Mouse (Mus musculus) left cerebral cortex, postnatal 36 days (tissue): ENCODE measurements at regions not wholly inside any gene's neighbourhood (a gene's known extent, or its start where the extent isn't known, plus 50 kb on each side); places are given as distances from the start of the nearest gene placed in this dataset.

Source experiments
- DNase-seq, 2 experiments: peaks; one replicate each; pipeline ENCODE4 v3.0.0; 2021 to 2022; ENCODE audit warnings: low spot score in 2 of 2, mixed read lengths in 1 of 2
- intact Hi-C: fragments of 180-260 bp; cut with DNase I; formaldehyde crosslinking; loops from one replicate; pipeline ENCODE4 v1.15.1; 2025

DNA sequence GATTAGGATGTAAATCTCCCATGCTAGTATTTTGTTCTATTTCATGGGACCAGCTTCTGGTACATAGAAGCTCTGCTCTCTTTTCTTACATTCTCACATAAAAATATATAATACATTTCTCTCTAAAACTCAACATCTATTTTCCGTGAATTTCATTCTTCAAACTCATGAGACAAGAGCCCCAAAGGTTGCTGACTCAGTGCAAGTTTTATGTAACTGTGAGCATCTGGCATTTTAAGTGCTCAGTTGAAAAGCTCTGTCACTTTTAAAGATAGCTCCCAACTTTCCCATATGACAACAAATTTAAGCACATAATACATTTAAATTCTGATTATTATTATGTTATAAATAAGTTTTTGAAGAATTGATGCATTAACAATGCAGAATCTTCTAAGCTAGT is 268.5 kb downstream of the AW209491 start:
- intact Hi-C loops: no loop called here
- DNase-seq: no peak

DNA sequence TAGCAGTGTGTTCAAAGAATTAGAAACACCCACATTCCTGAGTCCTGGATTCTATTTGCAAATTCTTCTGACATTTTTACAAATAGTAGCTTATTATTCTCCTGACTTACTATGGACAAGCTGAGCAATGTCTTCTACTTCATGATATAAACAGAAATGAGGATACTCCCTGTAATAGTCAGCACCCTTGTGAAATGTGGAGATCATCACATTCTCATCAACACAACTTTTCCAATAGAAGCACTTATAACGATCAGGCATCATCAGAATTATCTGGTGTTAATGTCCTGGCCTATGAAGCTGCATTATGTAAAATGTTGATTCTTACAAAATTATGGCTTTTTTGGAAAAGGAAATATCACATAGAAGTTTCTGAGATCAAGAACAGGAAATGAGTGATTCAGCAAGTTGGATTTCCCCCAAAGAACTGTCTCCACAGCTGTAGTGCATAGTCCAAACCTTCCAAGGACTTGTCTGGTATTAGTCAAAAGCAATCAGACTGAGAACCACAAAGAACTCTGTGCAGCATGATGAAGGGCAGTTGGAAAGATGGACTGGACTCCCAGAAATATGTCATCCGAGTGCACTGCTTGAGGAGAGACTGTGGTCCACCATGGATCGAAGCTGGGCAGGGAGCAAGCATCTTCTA is 300.3 kb downstream of the AW209491 start:
- intact Hi-C loops: no loop called here
- no peak for DNase-seq

DNA sequence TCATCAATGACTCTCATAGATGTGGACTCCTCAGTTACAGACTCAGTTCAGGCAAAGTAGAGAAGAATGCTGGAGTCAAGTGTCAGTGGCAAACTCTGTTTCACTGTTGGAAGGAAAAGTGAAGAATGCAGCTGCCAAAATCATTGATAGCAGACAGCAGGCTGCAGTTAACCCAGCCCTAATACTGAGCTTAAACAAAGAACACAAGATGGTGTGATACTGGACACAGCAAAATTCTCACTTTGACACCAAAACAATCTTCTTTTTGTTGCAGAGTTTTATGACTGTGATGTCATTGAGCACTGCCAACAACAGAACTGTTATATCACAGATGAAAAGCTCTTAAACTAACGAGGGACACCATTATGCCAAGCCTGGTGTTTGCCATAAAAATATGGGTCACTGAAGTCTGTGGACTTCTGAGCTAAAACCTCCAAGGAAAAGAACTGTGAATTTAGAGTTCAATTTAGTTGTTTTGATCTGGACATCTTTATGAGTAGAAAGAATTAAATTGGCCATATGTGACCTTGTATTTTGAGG is 336.3 kb downstream of the AW209491 start:
- DNase-seq: no peak
- intact Hi-C loops: no loop called here

DNA sequence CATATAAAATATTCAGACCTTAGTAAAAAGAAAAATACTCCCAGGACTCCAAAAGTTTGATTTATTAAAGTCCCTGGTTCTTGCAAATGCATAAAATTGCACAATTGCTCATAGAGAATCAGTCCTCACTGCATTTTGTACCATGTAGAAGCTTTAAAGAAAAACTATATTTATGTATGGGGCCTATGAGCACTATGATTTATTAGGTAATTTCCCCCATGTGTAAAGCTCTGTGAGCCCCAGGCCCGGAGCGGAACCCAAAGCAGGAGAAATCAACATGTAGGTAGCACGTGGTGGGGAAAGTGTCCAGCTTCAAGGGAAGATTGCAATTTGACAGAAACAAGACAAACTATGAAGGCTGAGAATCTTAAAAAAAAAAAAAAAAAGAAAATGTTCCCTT is 372.7 kb downstream of the AW209491 start:
- no peak for DNase-seq
- intact Hi-C loops: no loop called here

DNA sequence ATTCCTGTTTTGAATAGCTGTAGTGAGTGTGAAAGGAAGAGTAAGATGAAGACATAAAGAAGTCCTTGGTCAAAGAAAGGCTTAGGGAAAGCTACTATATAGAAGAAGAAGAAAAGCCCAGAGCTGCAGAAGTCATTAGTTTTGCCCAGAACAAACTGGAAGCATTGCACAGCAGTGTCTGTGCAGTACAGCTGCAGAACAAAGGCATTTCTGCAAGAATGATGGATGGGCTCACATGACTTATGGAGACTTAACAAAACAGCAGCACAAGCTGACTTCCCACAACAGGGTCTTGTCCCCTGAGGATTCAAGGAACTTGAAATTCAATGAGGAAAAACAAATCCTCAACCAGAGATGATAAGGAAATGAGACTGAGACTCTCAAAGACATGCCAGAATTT is 381.7 kb downstream of the AW209491 start:
- intact Hi-C loops: no loop called here
- no peak for DNase-seq

DNA sequence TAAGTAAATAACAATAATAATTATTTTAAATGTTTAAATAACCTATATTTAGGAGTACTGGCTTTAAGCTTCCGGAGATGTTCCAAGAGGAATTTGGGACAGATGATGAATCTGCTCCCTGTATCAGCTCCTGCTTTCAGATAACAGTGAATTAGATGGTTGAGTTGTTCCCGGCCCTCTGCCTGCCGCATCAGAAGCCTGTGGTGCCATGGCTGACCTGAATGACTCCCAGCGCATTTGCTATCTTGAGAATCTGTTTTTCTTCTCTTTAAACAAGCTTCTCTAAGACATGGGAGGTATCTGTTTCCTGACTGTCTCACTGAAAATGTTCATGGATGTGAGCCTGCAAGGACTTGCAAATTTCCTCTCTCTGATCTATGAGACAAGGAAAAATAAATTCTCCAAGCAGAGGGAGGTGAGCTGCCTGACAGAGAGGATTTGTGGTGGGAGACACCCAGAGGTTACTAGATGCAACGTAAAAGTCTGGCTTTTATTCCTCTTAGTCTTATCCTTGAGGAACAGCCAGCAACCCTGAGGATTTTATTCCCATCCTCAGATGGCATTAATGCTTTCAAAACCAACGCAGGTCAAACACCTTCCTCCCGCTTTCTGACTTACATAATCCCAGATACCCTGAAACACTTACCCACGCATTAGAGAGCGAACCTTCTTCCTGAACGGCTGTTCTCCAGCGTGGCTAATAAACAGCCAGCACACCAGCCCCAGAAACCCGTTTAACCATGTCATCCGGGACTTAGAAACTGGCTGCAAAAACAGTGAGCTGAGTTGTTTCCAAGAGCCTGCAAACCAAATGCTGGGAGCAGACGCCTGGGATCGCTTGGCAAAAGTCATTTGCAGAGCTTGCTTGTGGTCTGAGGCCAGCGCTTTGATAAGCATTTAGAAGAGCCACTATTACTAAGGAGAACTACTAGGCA is 389.1 kb downstream of the AW209491 start:
- no peak for DNase-seq
- intact Hi-C loops: no loop called here

DNA sequence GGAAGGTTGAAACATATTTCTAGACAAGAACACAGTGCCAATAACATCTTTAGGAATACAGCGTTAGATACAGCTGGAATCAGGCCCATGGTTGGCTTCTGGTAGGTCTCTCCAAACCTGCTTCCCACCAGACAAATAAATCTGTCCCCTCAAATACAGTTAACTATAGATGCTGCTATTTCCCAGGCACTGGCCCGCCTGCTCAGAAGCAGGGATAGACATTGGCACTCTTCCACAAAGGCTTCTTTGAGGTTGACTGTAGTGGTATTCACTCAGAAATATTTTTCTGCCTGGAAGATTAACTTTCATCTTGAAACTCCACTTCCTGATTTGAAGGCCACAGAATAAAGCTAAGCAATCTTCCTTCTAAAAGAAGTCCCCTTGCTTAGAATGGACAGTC is 396.6 kb downstream of the AW209491 start:
- intact Hi-C loops: no loop called here
- no peak for DNase-seq

DNA sequence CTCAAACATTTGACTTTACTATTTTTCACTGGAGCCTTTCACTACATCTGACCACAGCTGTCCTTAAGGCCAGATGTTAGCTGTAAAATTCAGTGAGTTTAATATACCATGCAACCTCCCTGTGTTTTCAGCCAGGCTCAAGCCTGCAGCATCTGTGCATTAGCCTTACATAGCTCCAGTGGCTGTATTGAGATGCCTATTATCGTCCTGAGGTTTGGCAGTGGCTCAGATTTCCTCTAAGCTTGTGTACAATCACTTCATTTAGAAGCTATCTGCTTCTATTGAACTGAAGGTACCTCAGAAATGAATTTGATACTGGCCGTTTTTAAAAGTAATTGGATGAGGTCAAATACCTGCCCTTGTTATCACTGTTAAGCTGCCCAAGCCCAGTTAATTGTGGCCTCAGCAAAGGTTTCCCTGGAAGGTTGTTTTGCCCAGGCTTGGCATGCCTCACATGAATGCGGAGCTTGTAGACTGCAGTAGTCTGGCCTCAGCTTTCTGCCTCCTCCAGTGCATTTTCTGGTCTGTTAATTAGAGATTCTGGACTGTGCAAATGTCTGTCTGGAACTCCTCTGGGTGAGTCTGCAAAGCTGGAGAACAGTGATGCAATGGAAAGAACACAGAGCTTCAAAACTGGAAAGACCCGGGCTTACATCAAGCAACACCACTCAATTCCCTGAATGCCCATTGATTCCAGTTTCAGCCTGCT is 410.2 kb upstream of the Gli3 start:
- DNase-seq: no peak
- intact Hi-C loops: no loop called here

DNA sequence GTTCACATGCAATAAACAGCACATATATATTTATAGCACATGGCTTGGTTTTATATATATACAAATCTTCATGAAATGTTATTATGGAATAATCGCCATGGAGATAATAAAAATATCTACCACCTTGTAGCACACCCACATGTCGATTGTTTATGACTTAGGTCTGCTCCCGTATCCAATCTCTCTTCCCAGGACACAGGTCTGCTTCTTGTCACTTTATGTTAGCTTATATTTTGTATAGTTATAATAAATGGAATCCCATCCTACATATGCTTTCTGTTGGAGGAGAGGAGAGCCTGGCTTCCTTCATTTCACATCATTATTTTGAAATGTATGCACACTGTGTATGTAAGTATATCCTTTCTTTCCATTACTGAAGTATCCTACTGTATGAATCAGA is 408.3 kb upstream of the Gli3 start:
- intact Hi-C loops: no loop called here

DNA sequence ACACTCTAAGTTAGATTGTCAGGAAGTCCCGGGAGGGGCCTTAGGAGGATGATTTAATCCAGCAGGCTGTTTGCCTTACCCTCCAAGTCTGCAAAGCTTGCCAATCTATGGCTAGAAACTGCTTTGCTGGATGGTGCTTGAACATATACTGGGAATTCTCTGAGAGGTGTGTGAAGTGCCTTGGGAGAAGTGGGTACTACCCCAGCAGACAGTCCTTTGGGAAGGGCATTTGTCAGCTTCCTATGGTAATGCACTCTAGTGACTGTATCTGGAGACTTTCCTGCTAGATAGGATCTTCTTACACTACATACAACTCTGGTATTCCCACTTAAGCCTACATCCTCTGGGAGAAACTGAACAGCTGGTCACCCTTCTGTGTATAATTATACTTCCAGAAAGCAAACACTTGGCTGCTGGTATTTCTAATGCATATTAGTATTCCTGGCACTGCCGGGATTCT is 384.4 kb upstream of the Gli3 start:
- intact Hi-C loops: no loop called here
- no peak for DNase-seq

More for the DNA sequence above, 408.3 kb upstream of the Gli3 start:
- DNase-seq: no peak

DNA sequence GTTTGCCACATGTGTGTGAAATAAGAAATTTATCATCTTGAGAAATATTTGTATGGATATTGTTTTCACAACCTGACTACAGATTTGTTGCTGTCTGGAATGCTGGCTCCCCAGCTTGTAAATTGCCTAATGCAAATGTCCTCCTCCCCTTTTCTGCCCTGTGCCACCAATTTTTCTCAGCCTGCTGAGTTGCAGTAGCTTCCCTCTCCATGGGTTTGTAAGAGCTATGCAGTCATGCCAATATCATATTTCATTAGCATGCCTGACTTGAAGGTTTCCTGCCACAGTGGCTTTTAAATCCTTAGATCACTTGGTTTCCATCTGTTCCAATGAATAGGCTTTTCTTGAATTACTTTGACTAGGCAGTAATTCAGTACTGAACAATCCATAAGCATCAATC is 383.9 kb upstream of the Gli3 start:
- intact Hi-C loops: no loop called here
- DNase-seq: no peak

DNA sequence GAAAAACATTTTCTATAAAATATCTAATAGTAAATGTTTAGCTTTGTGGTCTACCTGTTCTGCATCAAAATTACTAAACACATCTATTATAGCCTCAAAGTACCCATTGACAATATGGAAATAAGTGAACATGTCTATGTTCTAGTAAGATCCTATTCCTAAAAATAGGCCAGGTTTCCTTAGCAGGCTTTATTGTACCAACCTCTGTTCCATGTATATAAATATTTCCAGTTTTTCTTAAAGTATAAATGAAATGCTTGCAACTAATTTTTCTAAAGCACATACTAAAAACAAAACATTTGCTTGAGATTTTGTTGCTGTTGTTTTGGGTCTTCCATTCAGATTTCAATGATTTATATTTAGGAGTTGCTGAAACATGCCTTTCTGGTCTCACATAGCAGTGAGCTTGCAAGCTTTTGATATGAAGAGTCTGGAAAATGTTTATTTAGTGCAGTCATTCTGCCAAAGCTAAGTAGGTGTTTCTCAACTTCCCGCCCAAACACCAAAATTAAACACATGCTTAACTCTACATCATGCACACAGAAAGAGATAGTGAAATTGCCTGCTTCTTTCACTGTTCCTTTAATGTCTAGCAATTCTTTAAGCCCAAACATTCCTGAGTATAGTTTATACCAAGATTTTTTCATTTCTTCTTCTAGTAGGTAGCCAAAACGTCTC is 380.6 kb upstream of the Gli3 start:
- intact Hi-C loops: no loop called here
- no peak for DNase-seq

DNA sequence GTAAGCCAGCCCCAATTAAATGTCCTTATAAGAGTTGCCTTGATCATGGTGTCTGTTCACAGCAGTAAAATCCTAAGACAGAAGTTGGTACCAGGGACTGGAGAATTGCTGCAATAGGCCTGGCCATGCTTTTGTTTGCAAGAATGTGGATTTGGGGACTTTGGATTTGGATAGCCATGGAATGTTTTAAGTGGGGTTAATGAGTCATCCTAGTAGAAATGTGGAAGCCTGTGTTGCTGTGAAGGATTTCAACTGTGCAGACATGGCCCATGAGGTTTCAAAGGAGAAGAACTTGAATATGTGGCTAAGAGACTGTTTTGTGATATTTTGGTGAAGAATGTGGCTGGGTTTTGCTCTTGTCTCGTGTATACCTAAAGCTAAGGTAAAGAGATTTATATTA is 368.2 kb upstream of the Gli3 start:
- intact Hi-C loops: no loop called here
- no peak for DNase-seq

DNA sequence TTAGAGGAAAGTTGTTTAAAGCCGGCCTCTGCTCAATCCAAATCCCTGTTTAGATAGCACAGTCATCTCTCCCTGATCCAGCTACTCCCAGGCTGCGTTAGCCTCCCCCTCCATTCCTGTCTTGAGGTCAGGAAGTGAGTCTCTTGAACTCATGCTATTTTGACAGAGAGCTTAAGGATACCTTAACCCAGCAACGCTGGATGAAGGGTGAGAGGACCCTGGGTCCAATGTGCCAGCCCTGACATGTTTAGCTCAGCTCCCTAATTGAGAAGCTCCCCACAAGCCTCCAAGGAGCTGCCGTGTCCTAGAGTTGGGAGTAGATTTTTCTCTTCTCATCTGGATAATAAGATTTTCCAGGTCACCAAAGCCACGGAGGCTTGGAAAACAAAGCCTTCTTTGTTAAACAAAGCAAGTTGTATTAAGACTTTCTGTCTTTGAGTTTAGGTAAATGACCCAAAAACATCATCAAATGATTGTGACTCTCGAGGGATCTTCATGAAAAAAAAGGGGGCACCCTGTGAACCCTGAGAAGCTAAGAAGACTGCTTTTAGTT is 355.2 kb upstream of the Gli3 start:
- DNase-seq: no peak
- intact Hi-C loops: no loop called here

DNA sequence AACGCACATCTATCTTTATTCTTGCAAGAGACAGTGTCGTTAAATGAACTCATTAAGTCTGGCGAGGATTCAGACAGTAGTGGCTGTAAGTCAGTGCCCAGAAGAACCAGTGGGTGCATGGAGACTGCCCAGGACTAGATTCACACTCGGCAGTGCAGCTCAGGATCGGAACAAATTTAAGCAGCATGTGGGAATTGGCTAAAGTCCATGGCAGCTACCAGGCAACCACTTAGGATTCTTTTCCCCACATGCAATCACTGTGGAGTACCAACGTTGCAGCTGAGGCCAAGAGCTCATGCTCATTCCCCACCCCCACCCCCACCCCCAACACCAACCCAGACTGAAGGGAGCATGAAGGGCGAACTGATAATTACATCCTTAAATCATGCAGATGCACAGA is 349.7 kb upstream of the Gli3 start:
- peak in 1 of 2 experiments; percentile 5 for DNase-seq
- intact Hi-C loops: no loop called here

DNA sequence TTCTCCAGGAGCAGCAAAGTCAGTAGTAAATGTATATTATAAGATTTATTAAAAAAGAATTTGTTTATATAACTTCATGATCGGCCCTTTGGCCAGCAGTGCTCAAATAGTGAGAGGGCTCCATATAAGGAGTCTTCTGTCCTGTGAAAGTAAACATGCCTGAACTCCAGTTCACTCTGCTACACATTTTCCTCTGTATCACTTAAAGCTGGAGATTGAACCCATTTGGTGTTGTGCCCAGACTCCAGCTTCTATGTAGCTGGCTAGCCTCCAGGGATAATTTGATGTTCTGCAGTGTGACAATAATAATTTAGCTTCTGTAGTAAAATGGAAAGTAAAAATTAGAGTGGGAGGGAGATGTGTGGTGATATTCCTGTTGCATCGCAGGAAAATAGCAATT is 332.8 kb upstream of the Gli3 start:
- intact Hi-C loops: no loop called here
- no peak for DNase-seq

DNA sequence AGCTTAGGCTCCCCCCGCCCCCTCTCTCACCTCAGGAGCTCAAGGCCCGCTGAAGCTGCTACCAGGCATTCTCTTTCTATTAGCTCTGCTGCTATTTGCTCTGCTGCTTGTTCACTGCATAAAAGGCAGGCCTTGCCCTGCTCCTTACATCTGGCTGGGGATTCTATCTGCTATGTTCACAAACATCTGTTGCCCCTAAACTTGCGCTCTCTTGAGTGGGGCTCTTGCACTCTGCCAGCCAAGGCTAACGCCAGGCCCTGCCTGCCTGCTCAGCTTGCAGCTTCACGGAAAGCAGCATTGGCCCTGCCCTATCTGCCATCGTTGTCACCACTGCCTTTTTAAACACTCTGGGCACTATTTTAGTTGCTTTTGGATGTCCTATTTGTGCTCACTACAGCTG is 316.9 kb upstream of the Gli3 start:
- intact Hi-C loops: no loop called here
- no peak for DNase-seq

DNA sequence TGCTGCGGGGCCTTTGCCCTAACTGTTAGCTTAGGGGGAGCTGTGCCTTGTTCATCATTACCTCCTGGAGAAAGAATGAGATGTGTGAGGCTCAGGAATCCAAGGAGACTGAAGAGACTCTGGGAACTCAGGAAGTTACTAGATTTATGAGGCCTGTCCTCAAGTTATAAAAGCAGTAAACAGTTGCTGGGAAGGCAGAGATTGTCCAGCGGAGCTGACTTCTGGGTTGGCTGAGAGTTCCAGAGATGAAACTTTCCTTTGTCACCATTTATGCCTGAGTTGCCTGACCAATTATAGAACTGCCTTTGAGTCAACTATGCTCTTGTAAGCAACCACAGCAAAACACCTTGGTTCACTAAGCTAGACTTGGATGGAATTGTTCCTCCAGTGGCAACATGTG is 282.1 kb upstream of the Gli3 start:
- intact Hi-C loops: no loop called here
- no peak for DNase-seq

DNA sequence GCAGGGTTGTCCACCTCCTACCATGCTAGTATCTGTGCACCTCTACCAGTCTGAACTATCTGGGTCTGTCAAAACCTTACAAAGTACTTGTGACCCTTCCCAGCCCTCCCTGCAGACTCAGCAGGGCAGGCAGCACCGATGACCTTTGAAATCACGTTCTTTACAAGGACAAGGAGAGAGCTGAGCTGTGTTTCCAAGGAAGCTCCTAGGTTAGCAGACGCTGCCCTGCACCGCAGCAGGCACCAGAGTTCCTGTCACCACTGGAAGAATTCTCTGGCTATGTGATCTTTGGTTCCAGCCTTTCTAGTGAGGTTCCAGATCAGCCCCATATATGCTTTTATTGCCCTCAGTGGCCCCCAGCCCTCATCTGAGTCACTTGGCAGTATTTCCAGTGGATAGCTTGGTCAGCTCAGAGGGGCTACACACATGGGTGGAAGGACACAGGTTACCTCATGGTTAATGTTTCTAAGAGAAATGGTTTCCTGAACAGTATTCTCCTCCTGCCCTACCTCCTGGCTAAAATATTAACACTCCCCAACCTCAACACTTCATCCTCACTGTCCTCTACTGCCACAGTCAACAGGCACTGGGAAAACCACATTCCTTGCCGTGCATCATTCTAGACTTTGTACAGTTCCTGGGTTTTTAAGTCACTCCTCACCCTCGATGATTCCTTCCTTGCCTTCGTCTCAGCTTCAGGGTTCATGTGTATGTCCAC is 251.2 kb upstream of the Gli3 start:
- intact Hi-C loops: no loop called here
- no peak for DNase-seq
